Mouse (Mus musculus): Measurements from ENCODE around the gene 9930104L06Rik.

DNA sequence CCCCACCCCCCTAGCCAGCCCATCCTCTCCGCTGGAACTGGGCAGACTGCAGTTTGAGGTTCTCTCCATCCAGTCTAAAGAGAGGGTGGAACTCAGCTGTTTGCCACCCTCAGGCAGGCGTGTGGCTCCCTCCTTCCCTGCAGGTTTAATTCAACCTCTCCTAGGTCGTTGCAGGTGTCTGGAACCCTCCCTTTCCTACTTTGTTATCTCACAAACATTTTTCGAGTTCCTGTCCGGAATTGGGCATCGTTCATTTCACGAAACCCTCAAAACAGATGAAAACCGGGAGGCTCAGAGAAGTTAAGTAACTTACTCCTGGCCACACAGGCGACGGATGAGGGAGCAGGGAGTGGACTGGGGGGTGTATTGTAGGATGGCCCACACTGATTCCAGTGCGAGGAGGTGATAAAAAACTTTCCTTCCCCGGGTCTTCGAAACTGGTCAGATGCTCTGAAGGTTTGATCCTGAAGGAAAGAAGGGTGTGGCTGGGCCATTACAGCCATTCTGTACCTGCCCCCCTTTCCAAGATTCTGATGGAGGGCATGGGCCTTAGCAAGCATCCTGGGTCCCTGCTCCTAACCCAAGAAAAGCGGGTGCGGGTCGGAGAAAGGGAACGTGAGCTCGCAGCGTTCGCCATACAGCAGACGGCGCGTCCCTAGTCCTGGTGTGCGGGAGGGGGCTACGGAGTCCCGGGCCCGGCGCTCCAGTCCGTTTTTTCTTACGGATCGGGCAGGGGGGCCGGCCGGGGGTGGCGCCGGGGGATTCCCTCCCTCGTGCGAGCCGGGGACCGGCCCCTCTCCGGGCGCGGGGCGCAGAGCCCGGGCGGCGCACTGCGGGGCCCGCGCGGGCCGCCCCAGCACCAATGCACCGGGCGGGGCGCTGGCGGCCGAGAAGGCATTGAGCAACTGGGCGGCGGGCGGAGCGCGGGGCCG, 49.1 kb downstream of the 9930104L06Rik start, which contains the start of gene Rspo1:
- TF ChIP-seq CTCF (IDR thresholded peaks at IDR 0.05; ENCODE audit: insufficient read depth, low read depth, low read length) (no peak), POLR2A (IDR thresholded peaks at IDR 0.05; ENCODE audit: insufficient read depth, low read depth, low read length) (no peak)
